Mouse (Mus musculus): Measurements from ENCODE around the gene Zfp473.
A peak's percentile ranks its signal among the peaks of the same experiment; 100 is the strongest.
"Not testable (repeated sequence)": the region's sequence is repeated elsewhere in the genome, so short reads cannot be mapped to it uniquely, and the experiment has no call there.

Zfp473 gene

GRCm38 (mm10) chr7:44750950-44751349, at the start of gene Zfp473:
Gene Zfp473, minus strand, starts transcription at chr7:44751050.
- not testable (repeated sequence) for DNase-seq

DNA sequence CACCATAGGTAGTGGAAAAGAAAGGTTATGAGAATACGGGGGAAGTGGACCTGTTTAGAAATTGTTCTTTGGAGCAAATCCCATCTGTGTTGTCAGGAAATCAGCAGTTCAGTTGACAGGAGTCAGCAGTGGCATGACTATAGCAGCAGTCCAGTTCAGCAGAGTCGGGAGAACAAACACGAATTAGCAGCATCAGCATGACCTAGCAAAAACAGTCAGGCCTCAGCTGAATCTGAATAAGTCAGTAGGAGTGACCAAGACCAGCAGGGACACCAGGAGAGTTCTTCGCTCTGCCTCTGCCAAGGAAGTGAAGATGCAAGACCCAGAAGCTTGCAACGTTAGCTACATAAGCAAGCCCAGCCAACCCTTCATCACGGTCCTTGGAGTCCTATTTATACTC, 41.9 kb upstream of the Zfp473 start:
- no peak for DNase-seq

DNA sequence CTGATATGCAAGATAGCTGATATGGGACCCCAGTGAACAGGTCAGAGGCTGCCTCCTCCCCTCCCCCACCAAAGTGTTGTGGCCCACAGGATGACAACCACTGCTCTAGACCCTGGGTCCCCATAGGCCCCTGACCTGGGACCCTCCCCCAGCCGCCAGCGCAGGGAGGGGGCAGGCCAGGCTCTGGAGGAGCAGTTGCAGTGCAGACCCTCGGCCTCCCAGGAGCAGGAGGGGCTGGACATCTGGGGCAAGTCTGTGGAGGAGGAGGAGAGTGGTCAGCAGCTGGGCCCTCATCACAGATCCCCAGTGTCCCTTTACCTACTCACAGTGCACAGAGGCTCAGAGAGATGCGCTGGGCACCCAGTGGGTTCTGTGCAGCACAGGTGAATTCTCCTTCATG, 39.2 kb upstream of the Zfp473 start:
- DNase-seq: no peak

- DNase-seq: no peak
Observed at GRCm38 (mm10) chr7:44789531-44789930, 38.7 kb upstream of the Zfp473 start.

DNA sequence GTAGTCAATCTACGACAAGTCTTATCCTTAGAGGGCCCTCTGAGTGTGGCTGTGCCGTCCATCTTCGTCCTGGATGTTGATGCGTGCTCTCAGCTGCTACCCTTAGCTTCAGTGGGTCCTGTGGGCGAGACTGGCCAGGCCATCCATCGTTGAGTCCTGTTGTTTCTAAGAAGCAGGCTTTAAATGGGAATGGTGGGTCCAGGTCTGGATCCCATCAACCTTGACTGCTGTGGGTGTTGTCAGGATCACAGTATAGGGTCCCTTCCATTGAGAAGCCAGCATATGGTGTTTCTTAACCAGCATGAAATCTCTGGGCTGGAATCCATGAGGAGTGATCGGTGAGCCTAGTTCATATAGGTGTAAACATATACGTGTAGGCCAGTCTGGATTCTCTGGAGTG, 29.3 kb upstream of the Zfp473 start:
- DNase-seq: no peak

- no peak for DNase-seq
Observed at GRCm38 (mm10) chr7:44776849-44777498, 26.1 kb upstream of the Zfp473 start.

- DNase-seq: no peak
Observed at GRCm38 (mm10) chr7:44772591-44773204, 21.8 kb upstream of the Zfp473 start.

DNA sequence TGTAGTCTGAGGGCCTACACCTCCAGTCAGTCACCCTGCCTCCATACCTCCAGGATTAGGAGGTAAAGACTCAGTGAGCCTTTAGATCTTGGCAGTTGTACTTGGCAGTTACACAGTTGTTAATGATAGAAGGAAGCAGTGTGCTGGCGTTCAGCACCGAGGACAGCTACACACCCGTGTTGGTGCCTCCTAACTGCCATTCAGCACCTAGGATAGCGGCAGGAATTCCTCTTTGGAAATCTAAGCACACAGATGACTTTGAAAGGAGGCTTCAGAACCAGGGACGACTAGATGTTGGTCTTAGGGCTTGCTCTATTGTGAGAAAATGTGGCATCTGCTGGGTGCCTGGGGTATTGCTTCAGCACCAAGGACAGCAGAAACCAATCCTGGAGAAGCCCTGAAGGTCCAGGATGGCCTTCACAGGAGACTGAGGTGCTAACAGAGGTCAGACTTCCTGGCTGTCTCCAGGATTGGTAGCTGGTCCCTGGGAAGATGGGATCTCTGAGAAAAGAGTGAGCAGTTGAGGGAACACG, 19.3 kb upstream of the Zfp473 start:
- DNase-seq: peak; percentile 32

- DNase-seq: no peak
Observed at GRCm38 (mm10) chr7:44768129-44768528, 17.3 kb upstream of the Zfp473 start.

- no peak for DNase-seq
Observed at GRCm38 (mm10) chr7:44760366-44760765, 9.5 kb upstream of the Zfp473 start.

GRCm38 (mm10) chr7:44757164-44757563, 6.3 kb upstream of the Zfp473 start:
- no peak for DNase-seq

DNA sequence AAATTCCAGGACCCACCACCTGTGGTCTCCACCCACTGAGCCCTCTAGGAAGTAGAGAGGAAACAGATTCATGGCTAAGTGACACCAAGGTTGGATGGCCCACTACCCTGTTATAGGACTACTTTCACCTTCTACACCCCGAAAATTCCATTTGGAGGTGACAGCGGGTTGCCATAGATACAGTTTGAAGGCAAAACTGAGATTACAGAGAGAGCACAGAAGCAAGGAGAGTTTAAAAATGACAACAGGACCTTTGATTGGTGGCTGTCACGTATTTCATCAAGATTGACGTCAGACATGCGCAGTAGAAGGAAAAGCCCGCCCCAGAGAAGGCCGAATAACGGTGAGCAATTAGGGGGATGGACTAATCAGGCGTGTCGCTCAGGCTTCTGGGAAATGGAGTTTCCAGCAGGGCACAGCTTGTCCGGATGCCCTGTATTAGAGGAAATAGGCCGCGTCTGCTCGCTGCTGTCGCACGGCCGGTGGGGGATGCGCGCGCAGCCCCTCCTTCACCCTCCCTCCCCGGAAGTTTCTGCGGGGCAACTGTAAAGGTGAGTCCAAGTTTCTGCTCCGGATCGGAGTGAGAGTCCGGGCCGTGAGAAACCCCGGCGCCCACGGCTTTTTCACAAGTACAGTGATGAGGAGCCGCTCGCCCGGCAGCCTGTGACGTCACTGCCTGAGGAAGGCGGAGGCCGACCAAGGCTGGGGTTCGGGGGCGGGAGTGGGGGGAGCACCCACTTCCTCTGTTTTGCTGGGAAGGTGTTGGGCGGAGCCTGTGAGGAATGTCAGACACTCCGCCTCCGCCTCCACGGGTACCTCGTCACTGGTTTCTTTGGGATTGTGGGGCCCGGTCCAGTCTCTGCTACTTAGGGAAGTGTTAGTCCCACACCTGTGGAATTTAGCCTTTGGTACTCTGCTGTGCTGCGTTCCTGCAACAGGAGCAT, 2.5 kb downstream of the Zfp473 start, which contains the start of gene Vrk3:
Gene Vrk3, plus strand, starts transcription at position 313 of the 944 bp plus-strand sequence.
- peak; percentile 85 for DNase-seq

DNA sequence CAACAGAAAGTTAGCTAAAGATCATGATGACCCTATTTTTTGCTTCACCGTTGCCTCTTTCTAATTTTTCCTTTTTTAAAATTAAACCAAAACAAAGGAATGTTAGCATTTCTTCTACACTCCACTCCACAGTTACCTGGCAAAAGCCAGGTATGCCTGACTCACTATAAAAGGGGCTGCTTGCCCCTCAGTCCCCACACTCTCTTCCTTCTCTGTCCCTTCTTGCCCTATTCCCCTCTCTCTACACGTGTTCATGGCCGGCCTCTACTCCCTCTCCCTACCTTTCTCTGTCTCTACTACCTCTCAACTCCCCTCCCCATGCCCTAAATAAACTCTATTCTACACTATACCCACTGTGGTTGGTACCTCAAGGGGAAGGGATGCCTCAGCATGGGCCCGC, 3.7 kb downstream of the Zfp473 start:
- DNase-seq: no peak

DNA sequence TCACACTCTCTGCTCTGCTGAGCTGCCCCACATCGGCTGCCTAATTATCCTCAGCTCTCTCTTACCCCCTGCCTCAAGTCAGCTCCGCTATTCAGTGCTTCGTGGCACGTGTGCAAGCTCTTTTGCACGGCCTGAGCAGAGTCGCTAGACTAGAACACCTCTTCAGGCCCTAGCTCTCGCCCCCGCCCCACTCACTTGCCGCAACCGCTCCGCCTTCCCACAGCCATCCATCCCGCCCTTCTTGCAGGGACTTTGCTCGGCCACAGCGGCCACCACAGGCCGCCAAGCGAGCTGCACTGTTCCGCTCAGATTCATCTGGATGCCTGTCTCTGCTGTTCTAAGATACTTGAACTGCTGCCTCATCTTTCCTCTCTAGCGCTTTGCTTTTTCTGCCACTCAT, 5.8 kb downstream of the Zfp473 start:
- DNase-seq: peak; percentile 83

- DNase-seq: no peak
Observed at GRCm38 (mm10) chr7:44744270-44744669, 6.6 kb downstream of the Zfp473 start.

DNA sequence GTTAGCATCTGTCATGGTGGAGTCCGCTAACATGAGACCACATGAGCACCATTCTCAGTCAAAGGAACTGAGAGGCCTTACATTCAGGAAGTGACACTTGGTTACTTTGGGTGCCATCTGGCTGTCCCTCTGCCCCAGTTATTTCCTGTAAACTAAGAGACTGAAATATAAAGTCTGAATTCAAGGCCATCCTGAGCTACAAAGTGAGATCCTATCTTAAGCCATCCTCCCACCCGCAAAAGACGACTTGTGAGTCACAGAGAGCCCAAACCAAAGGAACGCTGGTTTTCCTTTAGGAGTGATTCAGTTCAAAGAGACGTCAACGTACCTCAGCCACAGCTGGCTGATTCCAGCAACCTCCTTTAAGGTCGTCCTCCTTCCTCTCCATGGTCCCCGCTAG, 9.5 kb downstream of the Zfp473 start:
- no peak for DNase-seq

DNA sequence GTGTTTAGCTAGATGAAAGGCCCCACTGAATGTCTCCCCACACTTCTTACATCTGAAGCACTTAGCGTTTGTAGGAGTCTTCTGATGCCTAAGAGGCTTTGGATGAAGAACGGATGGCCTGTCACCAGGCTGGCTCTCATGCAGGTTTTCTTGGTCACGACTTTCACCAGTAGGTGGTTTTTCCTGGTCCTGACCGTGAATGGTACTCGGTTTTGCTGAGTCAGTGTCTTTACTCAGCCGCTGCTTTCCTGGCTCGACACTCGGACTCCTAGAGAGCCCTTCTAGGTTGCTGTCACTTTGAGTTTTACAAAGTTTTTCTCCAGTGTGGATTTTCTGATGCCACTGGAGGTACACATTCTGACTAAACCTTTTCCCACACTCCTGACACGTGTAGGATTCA, 17.1 kb downstream of the Zfp473 start:
- no peak for DNase-seq

DNA sequence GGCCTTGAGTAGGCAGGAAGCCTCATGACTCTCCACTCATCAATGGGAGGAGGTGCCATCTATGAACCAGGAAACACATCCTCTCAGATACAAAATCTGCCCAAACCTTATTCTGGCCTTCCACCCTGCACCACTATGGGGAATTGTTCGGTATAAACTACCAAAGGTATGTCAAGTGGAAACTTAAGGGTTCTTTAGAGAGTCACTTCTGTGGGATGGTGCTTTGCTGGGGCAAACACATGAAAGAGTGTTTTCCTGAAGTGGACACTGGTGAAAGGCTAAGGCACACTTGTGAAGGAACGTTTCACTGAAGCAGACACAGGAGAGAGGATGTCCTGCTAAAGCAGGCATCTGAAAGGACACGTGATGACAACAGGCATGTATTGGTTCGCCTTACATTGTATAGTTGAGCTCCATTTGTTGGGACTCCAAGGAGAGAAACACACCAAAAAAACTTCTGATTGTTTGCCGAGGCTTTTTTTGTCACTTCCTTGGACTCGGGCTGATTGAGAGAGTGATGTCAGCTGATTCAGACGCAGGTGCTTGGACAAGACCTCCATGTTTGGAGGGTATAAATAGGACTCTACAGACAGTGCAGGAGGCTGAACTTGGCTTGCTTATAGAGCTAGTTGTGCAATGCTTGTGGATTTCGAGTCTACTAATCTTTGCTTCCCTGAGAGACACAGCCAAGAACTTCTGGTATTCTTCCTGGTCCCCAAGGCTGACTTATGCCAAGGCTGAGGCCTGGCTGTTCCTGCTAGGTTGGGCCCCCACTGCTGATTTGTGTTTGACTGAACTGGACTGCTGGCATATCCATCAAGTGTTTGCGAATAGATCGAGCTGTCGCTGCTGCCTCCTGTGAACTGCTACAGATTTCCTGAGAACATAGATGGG, 22.5 kb downstream of the Zfp473 start:
- no peak for DNase-seq

GRCm38 (mm10) chr7:44727151-44727550, 23.7 kb downstream of the Zfp473 start:
- no peak for DNase-seq

GRCm38 (mm10) chr7:44726343-44726742, 24.5 kb downstream of the Zfp473 start:
- no peak for DNase-seq

DNA sequence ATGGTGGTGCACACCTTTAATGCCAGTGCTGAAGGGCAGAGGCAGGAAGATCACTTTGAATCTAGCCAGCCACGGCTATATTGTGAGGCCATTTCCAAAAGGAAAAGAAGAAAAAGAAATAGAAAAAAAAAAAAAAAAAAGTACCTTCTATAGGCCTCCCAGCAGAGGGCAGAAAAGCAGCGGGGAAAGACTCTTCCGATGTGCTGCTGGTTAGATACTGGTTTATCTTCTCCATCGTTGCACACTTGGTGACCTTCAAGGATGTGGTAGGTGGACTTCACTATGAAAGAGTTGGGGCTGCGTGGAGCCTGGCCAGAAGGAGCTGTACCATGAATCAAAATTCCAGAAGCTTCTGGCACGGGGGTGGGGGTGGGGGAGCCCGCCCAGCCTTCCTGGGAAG, 26.5 kb downstream of the Zfp473 start:
- peak; percentile 18 for DNase-seq

DNA sequence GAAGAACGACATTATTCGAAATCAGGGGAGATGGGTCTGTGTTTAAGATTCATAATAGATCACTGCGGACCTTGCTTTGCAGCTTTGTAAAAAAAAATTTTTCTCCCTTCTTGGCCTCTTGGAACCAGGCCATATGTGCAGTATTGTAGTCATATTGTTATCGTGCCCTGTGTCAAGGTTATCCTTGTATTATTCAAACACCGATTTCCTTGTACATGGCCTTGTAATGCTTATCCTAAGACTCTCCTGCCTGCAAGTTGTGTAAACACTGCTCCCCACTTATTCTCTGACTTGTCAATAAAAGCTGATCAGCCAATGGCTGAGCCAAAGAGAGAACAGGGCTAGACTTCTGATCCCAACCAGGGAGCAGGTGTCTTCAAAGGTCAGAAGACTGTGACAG, 28.8 kb downstream of the Zfp473 start:
- no peak for DNase-seq

Measured in right cerebral cortex, postnatal 14 days (tissue).